Mouse (Mus musculus) ovary, postnatal 36 days (tissue): ENCODE measurements at regions not wholly inside any gene's neighbourhood (a gene's known extent, or its start where the extent isn't known, plus 50 kb on each side); places are given as distances from the start of the nearest gene placed in this dataset.
"Not testable (repeated sequence)": the region's sequence is repeated elsewhere in the genome, so short reads cannot be mapped to it uniquely, and the experiment has no call there.

Experiments
- DNase-seq: peaks from one replicate; pipeline ENCODE4 v3.0.0; 2022; ENCODE audit warnings: low spot score, mixed read lengths

GRCm38 (mm10) chr17:9268776-9269175 lies 153.1 kb upstream of the Gm17728 start:
- DNase-seq, result no peak

GRCm38 (mm10) chr17:9278046-9278445 lies 143.8 kb upstream of the Gm17728 start:
- not testable (repeated sequence) for DNase-seq

- no peak for DNase-seq
Observed at GRCm38 (mm10) chr17:9279481-9279880, 142.4 kb upstream of the Gm17728 start.

- no peak for DNase-seq
Observed at GRCm38 (mm10) chr17:9281891-9282290, 140.0 kb upstream of the Gm17728 start.

GRCm38 (mm10) chr17:9282333-9283176 lies 139.3 kb upstream of the Gm17728 start:
- no peak for DNase-seq

GRCm38 (mm10) chr17:9286431-9286830 lies 135.4 kb upstream of the Gm17728 start:
- no peak for DNase-seq

- no peak for DNase-seq
Observed at GRCm38 (mm10) chr17:9286834-9287233, 135.0 kb upstream of the Gm17728 start.

GRCm38 (mm10) chr17:9287682-9288081 lies 134.2 kb upstream of the Gm17728 start:
- DNase-seq, result no peak

GRCm38 (mm10) chr17:9291601-9292000 lies 130.3 kb upstream of the Gm17728 start:
- DNase-seq, result no peak

GRCm38 (mm10) chr17:9292296-9292695 lies 129.6 kb upstream of the Gm17728 start:
- no peak for DNase-seq

- no peak for DNase-seq
Observed at GRCm38 (mm10) chr17:9296371-9296770, 125.5 kb upstream of the Gm17728 start.

GRCm38 (mm10) chr17:9298231-9298630 lies 123.6 kb upstream of the Gm17728 start:
- no peak for DNase-seq

GRCm38 (mm10) chr17:9301101-9301501 lies 120.8 kb upstream of the Gm17728 start:
- DNase-seq, result no peak

GRCm38 (mm10) chr17:9308507-9308906 lies 113.4 kb upstream of the Gm17728 start:
- DNase-seq, result no peak

GRCm38 (mm10) chr17:9322772-9323171 lies 99.1 kb upstream of the Gm17728 start:
- no peak for DNase-seq

- no peak for DNase-seq
Observed at GRCm38 (mm10) chr17:9328886-9329455, 92.9 kb upstream of the Gm17728 start.

GRCm38 (mm10) chr17:9357572-9358159 lies 64.2 kb upstream of the Gm17728 start:
- DNase-seq, result no peak
